Mouse (Mus musculus): ENCODE results near the gene Glis1. TPM values are rescaled to one million over a fixed set of nuclear protein-coding genes. Genes with fewer than 3 reads are reported as not detected.

Glis1 gene
- polyA plus RNA-seq, 1 experiment from 2014 or later: 2.4 TPM

DNA sequence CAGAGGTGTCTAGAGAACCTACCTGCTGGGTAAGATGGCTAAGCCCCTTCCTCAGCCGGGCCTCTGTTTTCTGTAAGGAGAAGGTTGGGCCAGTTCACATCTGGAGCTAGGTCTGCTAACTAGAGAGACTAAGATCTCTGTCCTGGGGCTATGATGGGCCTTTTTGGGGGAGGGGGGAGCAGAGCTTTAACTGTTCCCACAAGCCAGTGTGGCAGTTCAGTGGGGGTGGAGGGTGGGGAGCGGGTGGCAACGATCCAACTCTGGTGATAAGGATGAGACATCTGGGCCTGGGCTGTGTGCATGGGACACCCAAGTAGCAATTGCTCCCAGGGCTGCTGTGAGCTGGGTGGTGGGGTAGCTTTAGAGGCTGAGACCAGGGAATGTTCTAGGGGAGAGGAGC is 124.4 kb downstream of the Glis1 start:
- H3K4me2 ChIP-seq (replicated peaks): no peak overlapping the region
- H3K4me3 ChIP-seq: no peak overlapping the region
- no peaks in the 10 kb centered on the region for H3K9me3 ChIP-seq
- no peak for ATAC-seq (ENCODE audit: low FRiP score, low read depth)
- H3K9ac ChIP-seq (replicated peaks): no peak overlapping the region
- 61% methylated on average over 3 of the region's 3 CpGs for WGBS
- H3K36me3 ChIP-seq: no peaks in the 10 kb centered on the region
- H3K27ac ChIP-seq (replicated peaks): no peak overlapping the region
- H3K27me3 ChIP-seq: peaks cover 10% of the 10 kb centered on the region; the same call in 1 of the 2 replicates
- no peaks in the 10 kb centered on the region for H3K4me1 ChIP-seq

DNA sequence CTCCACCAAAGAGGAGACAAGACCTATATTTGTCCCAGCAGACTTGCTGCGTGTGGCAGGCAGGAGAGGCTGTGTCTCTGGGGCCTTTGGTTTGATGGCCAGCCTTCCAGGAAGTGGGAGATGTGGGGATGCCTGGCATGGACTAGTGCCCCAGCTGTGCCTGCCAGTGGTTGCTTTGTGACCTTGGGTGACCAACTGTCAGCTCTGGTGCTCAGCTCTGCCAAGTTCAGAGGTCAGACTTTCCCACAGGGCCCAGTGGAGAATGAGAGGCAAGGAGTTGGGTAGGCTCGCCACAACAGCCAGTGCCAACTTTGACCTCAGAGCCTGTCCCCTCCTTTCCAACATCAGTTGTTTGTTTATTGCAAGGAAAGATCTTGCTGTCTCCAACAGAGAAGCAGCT is 126.7 kb downstream of the Glis1 start:
- no peak overlapping the region for H3K27ac ChIP-seq (replicated peaks)
- no peak overlapping the region for H3K4me2 ChIP-seq (replicated peaks)
- no peaks in the 10 kb centered on the region for H3K9me3 ChIP-seq
- H3K27me3 ChIP-seq: peaks cover 19% of the 10 kb centered on the region
- H3K9ac ChIP-seq (replicated peaks): no peak overlapping the region
- 0 out of 2 replicates have a peak, but pooled peaks cover 2% of the 10 kb centered on the region for H3K4me1 ChIP-seq
- H3K4me3 ChIP-seq: no peak overlapping the region
- 90% methylated on average over 2 of the region's 2 CpGs for WGBS
- no peaks in the 10 kb centered on the region for H3K36me3 ChIP-seq
- no peak for ATAC-seq (ENCODE audit: low FRiP score, low read depth)

DNA sequence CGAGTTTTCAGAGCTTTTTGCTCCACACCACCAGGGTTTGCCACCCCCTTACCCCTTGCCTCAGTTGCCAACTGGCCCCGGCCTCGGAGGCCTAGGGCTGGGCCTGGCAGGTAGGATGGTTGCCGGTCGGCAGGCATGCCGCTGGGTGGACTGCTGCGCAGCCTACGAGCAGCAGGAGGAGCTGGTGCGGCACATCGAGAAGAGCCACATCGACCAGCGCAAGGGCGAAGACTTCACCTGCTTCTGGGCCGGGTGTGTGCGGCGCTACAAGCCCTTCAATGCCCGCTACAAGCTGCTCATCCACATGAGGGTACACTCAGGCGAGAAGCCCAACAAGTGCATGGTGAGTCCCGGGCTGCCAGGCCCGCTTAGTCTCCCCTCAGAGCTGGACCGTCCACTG is 133.8 kb downstream of the Glis1 start:
- WGBS: 62% methylated on average over 21 of the region's 21 CpGs

DNA sequence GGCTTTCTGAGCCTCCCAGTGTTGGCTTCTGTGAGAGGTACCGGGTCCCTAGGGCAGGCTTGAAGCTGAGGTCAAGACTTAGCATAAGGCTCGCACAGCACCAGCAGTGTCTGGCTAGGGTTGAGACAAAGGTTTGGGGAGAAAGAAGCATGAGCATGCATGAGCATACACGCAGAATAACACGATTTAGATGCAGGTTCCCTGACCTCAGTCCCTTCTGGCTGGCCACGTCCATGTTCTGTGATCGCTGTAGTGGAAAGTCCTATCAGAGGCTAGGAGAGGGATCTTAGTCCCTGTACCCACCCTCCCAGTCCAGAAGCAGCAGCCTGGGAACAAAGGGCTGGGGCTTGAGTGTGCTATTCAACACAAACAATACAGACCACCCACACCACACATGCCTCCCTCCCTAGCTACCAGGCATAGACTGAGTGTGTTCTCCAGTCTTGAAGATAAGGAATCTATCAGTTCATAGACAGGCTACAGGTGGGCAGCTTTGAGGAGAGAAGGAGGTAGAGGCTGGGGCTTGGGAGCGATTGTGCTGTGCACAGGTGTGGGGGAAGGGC is 134.6 kb downstream of the Glis1 start:
- no peak overlapping the region for H3K9ac ChIP-seq (replicated peaks)
- no peaks in the 10 kb centered on the region for H3K36me3 ChIP-seq
- H3K4me1 ChIP-seq: peaks cover 33% of the 10 kb centered on the region
- H3K27ac ChIP-seq (replicated peaks): no peak overlapping the region
- 33% methylated on average over 7 of the region's 7 CpGs for WGBS
- H3K4me3 ChIP-seq: no peak overlapping the region
- peak overlapping the region; percentile 17; the same call in 1 of the 2 replicates for H3K4me2 ChIP-seq (replicated peaks)
- peaks cover 53% of the 10 kb centered on the region for H3K27me3 ChIP-seq
- no peaks in the 10 kb centered on the region for H3K9me3 ChIP-seq
- peak; percentile 60 for ATAC-seq (ENCODE audit: low FRiP score, low read depth)

More for the DNA sequence above, 133.8 kb downstream of the Glis1 start:
- H3K4me1 ChIP-seq: peaks cover 33% of the 10 kb centered on the region
- no peaks in the 10 kb centered on the region for H3K36me3 ChIP-seq
- no peak overlapping the region for H3K9ac ChIP-seq (replicated peaks)
- H3K4me3 ChIP-seq: no peak overlapping the region
- no peak overlapping the region for H3K27ac ChIP-seq (replicated peaks)
- peaks cover 53% of the 10 kb centered on the region for H3K27me3 ChIP-seq
- no peaks in the 10 kb centered on the region for H3K9me3 ChIP-seq
- ATAC-seq (ENCODE audit: low FRiP score, low read depth): no peak
- H3K4me2 ChIP-seq (replicated peaks): no peak overlapping the region

DNA sequence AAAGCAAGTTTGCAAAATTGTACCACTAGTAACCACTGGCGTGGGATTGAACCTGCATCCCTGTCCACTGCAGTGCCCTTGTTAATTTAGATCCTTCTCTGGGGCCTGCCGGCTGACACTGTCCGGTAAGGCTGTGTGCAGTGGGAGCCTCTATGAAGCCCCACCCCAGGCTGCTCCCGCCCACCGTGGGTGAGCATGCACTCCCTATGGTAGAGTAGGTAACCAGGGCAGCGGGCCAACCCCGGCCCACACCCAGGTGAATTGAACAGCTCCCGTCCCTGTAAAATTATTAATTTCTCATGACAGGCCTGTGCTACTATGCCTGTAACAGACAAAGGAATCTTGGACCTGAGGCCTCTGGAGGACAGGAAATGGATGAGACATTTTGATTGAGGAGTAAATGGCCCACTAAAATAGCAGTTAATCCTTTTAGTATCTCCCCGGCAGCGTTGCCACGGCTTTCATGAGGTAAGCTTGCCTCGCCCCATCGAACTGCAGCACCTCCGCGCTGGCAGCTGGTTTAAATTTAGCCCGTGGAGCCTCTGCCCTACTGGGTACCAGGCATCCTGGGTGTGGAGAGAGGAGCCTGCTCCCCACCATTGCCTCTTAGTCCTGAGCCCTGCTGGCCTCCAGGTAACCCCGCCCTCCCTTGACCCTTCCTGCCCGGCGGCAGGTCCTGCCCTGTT is 136.1 kb downstream of the Glis1 start:
- Histone ChIP-seq H3K36me3 (no peaks in the 10 kb centered on the region), H3K4me3 (no peak overlapping the region), H3K27me3 (peaks cover 50% of the 10 kb centered on the region), H3K4me2 (replicated peaks) (no peak overlapping the region), H3K9me3 (no peaks in the 10 kb centered on the region), H3K4me1 (peaks cover 33% of the 10 kb centered on the region), H3K27ac (replicated peaks) (0 out of 2 replicates have a peak overlapping the region, but pooled peaks have one; percentile 39), H3K9ac (replicated peaks) (no peak overlapping the region)
- WGBS: 53% methylated on average over 19 of the region's 19 CpGs
- 0 out of 2 replicates have a peak, but pooled peaks have one; percentile 41 for ATAC-seq (ENCODE audit: low FRiP score, low read depth)

DNA sequence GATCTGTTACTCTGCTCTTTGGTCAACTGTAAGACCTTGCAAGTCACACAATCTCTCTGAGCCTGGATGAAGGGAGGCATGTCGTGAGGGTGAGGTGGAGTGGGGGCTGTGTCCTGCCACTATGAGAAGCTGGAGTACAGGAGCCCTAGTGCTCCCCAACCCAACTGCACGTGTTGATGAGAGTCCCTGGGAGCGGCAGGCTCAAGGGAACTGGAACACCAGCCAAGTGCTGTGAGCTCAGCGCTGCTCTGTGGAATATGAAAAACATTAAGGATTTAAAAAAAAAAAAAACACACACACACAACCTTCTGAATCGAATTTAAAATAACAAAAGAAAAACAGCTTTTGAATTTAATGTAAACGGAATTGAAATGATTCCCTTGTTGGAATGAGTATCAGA is 141.4 kb downstream of the Glis1 start:
- Histone ChIP-seq H3K4me2 (replicated peaks) (no peak overlapping the region), H3K27me3 (peaks cover 8% of the 10 kb centered on the region; the same call in 1 of the 2 replicates), H3K36me3 (no peaks in the 10 kb centered on the region), H3K4me1 (peaks cover 6% of the 10 kb centered on the region), H3K9ac (replicated peaks) (no peak overlapping the region), H3K9me3 (no peaks in the 10 kb centered on the region), H3K4me3 (no peak overlapping the region), H3K27ac (replicated peaks) (no peak overlapping the region)
- no peak for ATAC-seq (ENCODE audit: low FRiP score, low read depth)
- WGBS: 75% methylated on average over 6 of the region's 6 CpGs

DNA sequence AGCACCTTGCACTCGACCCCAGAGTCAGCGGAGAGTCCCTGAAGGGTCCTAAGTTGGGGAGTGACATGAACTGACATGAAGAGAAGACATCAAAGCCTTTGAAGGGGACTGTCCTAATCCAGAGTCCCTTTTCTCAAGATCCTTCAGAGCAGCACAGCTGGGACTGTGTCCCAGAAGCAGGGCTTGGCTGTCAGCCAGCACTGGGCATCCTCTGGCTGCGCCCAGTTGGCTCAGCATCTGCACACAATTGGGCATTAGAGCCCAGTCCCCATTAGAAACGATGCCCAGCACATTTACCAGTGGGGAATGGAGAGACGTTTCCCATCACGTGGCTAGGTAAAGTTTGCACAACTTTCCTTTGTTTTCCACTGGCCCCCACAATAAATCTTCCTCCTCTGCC is 142.4 kb downstream of the Glis1 start:
- no peak overlapping the region for H3K4me3 ChIP-seq
- H3K27me3 ChIP-seq: peaks cover 4% of the 10 kb centered on the region; the same call in 1 of the 2 replicates
- no peaks in the 10 kb centered on the region for H3K4me1 ChIP-seq
- H3K9ac ChIP-seq (replicated peaks): no peak overlapping the region
- H3K9me3 ChIP-seq: no peaks in the 10 kb centered on the region
- ATAC-seq (ENCODE audit: low FRiP score, low read depth): no peak
- H3K4me2 ChIP-seq (replicated peaks): no peak overlapping the region
- H3K27ac ChIP-seq (replicated peaks): no peak overlapping the region
- WGBS: 82% methylated on average over 6 of the region's 6 CpGs
- H3K36me3 ChIP-seq: no peaks in the 10 kb centered on the region

DNA sequence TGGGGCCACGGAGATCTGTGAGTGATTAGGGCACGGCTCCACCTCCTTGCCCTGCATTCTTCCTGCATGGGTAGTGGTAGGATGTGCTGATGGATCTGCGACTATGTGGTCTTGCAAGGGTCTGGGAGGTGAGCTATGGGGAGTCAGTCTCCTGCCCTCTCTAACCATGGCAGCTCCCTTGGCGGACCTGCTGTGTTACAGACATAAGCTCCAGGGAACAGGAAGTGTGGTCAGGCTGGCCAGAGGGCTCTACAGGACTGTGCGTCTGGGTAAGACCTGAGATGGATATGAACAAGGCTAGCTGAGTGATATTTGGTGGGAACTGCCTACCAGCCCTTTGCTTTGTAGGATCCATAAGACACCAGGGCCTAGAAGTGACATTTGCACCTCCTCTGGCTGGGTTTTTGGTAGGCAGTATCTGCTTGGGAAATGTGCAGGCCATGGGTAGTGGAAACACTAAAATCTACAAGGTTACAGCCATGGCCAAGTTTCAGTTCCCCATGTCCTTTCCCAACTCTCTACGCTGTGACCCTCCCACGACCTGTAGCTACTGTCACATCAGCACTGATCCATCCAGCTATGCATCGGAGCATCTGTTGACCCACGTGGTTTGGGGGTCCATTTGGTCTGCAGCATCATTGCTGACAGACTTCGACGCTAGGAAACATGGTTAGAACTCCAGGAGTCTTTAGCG is 142.9 kb downstream of the Glis1 start:
- peaks cover 4% of the 10 kb centered on the region; the same call in 1 of the 2 replicates for H3K27me3 ChIP-seq
- 91% methylated on average over 12 of the region's 12 CpGs for WGBS

DNA sequence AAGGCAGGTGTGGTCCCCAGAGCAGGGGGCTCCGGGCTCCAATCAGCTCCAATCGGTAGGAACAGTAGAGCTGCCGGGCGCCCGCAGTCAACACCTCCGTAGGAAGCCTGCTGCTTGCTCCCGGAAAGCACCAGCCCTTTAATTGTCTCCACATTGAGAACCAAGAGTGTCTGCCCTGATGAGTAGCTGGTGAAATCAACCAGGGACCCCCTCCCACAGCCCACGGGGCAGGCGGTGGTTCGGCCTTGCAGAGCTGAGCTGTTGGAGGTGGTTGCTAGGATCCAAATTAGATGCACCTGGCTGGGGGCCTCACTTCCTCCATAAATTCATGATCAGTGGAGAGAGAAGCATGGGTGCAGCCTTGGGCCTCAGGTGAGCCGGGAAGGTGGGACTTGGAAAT is 146.5 kb downstream of the Glis1 start:
- Histone ChIP-seq H3K36me3 (no peaks in the 10 kb centered on the region), H3K4me3 (no peak overlapping the region), H3K4me1 (no peaks in the 10 kb centered on the region), H3K4me2 (replicated peaks) (no peak overlapping the region), H3K27ac (replicated peaks) (no peak overlapping the region), H3K9me3 (no peaks in the 10 kb centered on the region), H3K9ac (replicated peaks) (no peak overlapping the region), H3K27me3 (no peaks in the 10 kb centered on the region)
- no peak for ATAC-seq (ENCODE audit: low FRiP score, low read depth)
- WGBS: 81% methylated on average over 11 of the region's 11 CpGs

More for the DNA sequence above, 142.9 kb downstream of the Glis1 start:
- no peak overlapping the region for H3K4me2 ChIP-seq (replicated peaks)
- no peaks in the 10 kb centered on the region for H3K4me1 ChIP-seq
- no peak overlapping the region for H3K4me3 ChIP-seq
- H3K9ac ChIP-seq (replicated peaks): no peak overlapping the region
- no peak for ATAC-seq (ENCODE audit: low FRiP score, low read depth)
- no peak overlapping the region for H3K27ac ChIP-seq (replicated peaks)
- no peaks in the 10 kb centered on the region for H3K9me3 ChIP-seq
- no peaks in the 10 kb centered on the region for H3K36me3 ChIP-seq

DNA sequence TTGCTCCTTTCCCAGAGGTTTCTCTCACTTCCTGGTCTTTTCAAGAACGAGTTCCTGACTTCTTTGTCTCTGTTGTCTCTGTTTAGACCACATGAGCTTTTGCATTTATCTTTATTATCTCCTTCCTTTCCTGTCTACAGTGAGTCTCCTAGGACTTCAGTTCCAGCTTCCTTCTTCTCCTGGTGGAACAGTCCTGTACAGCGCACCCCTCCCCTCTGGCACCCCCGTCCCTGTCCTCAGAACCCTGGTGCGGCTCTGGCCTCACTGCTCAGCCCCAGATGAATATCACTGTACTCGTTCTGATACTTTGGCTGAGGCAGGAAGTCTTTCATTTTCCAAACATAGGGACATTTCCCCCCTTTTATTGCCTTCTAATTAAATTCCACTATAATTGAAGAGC is 152.0 kb downstream of the Glis1 start:
- H3K4me3 ChIP-seq: no peak overlapping the region
- no peaks in the 10 kb centered on the region for H3K36me3 ChIP-seq
- no peaks in the 10 kb centered on the region for H3K9me3 ChIP-seq
- no peak overlapping the region for H3K9ac ChIP-seq (replicated peaks)
- H3K27ac ChIP-seq (replicated peaks): no peak overlapping the region
- 0 out of 2 replicates have a peak, but pooled peaks cover 7% of the 10 kb centered on the region for H3K27me3 ChIP-seq
- no peak overlapping the region for H3K4me2 ChIP-seq (replicated peaks)
- 83% methylated on average over 5 of the region's 5 CpGs for WGBS
- H3K4me1 ChIP-seq: no peaks in the 10 kb centered on the region
- no peak for ATAC-seq (ENCODE audit: low FRiP score, low read depth)

DNA sequence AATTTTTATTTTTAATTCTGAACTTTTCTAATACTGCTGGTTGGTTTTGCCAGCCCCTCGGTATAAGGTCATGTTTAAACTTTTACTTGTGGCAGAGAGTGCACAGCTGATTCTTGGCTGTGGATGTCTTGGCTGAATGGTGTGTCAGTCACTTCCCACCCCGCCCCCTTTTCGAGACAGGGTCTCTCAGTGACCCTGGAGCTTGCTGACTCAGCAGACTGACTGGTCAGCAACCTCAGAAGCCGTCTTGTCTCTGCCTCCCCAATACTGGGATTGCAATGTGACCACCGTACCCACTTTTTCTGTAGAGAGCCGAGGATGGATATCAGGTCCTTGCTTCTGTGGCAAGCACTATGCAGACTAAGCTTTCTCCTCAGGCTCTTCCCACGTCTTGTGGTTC is 154.2 kb downstream of the Glis1 start:
- no peak overlapping the region for H3K27ac ChIP-seq (replicated peaks)
- H3K9me3 ChIP-seq: no peaks in the 10 kb centered on the region
- no peaks in the 10 kb centered on the region for H3K36me3 ChIP-seq
- 0 out of 2 replicates have a peak, but pooled peaks cover 7% of the 10 kb centered on the region for H3K27me3 ChIP-seq
- ATAC-seq (ENCODE audit: low FRiP score, low read depth): no peak
- no peak overlapping the region for H3K9ac ChIP-seq (replicated peaks)
- no peaks in the 10 kb centered on the region for H3K4me1 ChIP-seq
- no peak overlapping the region for H3K4me2 ChIP-seq (replicated peaks)
- no peak overlapping the region for H3K4me3 ChIP-seq
- 85% methylated on average over 7 of the region's 7 CpGs for WGBS

DNA sequence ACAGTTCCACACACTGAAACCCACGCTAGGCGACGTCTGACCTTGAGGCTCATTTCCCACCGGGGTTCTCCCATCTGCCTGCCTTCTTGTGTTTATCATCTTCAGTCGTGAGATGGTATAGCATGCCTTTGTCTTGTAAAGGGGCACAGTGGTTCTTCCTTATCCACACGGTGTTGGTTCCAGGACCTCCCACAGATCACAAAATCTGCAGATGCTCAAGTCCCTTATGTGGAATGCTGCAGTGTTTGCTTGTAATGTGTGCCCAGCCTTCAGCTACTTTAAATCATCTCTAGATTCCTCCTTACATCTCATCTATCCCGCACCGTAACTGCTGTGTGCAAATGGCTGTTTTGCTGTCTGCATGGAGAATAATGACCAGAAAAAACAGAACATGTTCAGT is 154.7 kb downstream of the Glis1 start:
- Histone ChIP-seq H3K4me2 (replicated peaks) (no peak overlapping the region), H3K36me3 (no peaks in the 10 kb centered on the region), H3K9ac (replicated peaks) (no peak overlapping the region), H3K4me3 (no peak overlapping the region), H3K27me3 (0 out of 2 replicates have a peak, but pooled peaks cover 7% of the 10 kb centered on the region), H3K27ac (replicated peaks) (no peak overlapping the region), H3K9me3 (no peaks in the 10 kb centered on the region), H3K4me1 (no peaks in the 10 kb centered on the region)
- no peak for ATAC-seq (ENCODE audit: low FRiP score, low read depth)
- 86% methylated on average over 8 of the region's 8 CpGs for WGBS

Measured in midbrain, embryonic 12.5 days (tissue).